Comparison of ENCODE assay signal across 12 mouse cellular contexts in the genomic region with DNA sequence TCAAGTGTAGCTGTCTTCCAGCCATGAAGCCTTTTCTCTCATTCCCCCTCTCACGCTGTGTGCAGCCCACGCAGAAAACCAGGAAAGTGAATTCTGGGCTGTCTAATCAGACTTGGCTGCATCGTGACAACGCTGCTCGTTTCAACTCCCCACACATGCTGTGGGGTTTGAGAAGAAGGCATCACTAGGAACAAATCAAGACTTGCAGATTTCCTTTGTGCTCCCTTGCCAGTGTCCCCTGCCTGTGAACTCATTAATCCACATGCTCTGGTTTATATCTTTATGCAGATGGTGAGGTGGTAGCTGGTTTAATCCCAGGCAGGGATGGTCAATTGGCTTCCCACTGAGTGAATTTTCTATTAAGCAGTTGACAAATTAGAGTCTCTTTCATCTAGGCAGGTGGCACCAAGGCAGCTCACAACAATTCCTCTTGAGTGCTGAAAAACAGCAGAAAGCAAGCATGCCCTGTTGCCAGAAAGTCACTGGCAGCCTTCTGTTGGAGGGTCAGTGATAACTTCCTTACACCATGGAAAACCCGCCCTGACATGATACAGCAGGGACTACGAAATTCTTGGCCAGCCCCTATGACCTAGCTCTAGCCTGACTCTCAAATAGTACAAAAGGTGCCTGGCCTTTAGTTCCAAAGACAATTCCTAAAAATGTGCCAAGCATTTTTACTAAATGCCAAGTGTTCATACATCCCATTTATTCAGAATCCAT. TPM values are rescaled to one million over a fixed set of nuclear protein-coding genes. Genes with fewer than 3 reads are reported as not detected.
DNase-seq lines count a peak whose midpoint lies in the region; ATAC-seq lines count a peak whose summit lies in the region.
"Had no signal": no experiment of that assay in that cellular context is flagged by ENCODE, and none has a peak within 500 bp of the region (broad histone marks: within the 10 kb centered on the region; RNA-seq: fewer than 3 reads in every experiment).

No protein-coding gene starts in this region.

- no peak overlapping the region for H3K4me2 ChIP-seq in neural tube, embryonic 11.5 days (ENCODE audit: low read depth)
- no peak overlapping the region for H3K4me2 ChIP-seq in liver, embryonic 11.5 days
- H3K4me2 ChIP-seq in liver, embryonic 12.5 days, result no peak overlapping the region

- no peak overlapping the region for H3K27ac ChIP-seq in neural tube, embryonic 11.5 days (ENCODE audit: low read depth, low read length)
- no peak overlapping the region for H3K27ac ChIP-seq in liver, embryonic 11.5 days (ENCODE audit: low read depth, low read length)
- H3K27ac ChIP-seq in liver, embryonic 12.5 days, result no peak overlapping the region
- H3K27ac ChIP-seq: embryonic facial prominence, embryonic 15.5 days; liver, embryonic 14.5 days had no signal

- no peak for ATAC-seq in neural tube, embryonic 11.5 days (ENCODE audit: insufficient read depth, low FRiP score, low TSS enrichment)
- ATAC-seq in liver, embryonic 11.5 days (replicated peaks; ENCODE audit: low FRiP score), result no peak
- no peak for ATAC-seq in liver, embryonic 12.5 days

- H3K36me3 ChIP-seq in neural tube, embryonic 11.5 days (ENCODE audit: control insufficient read depth, insufficient read depth, low read length), result no peaks in the 10 kb centered on the region
- H3K36me3 ChIP-seq in liver, embryonic 11.5 days (ENCODE audit: control insufficient read depth, insufficient read depth, low read length), result no peaks in the 10 kb centered on the region
- no peaks in the 10 kb centered on the region for H3K36me3 ChIP-seq in liver, embryonic 12.5 days
- H3K36me3 ChIP-seq: embryonic facial prominence, embryonic 15.5 days had no signal

- no peaks in the 10 kb centered on the region for H3K9me3 ChIP-seq in neural tube, embryonic 11.5 days (ENCODE audit: control insufficient read depth, low read length)
- no peaks in the 10 kb centered on the region for H3K9me3 ChIP-seq in liver, embryonic 11.5 days (ENCODE audit: control insufficient read depth, low read length)
- no peaks in the 10 kb centered on the region for H3K9me3 ChIP-seq in liver, embryonic 12.5 days (replicated peaks)
- H3K9me3 ChIP-seq: embryonic facial prominence, embryonic 15.5 days had no signal

- no peaks in the 10 kb centered on the region for H3K27me3 ChIP-seq in neural tube, embryonic 11.5 days (ENCODE audit: control insufficient read depth, insufficient read depth, low read length)
- H3K27me3 ChIP-seq in liver, embryonic 11.5 days (replicated peaks; ENCODE audit: control insufficient read depth, insufficient read depth, low read length), result no peaks in the 10 kb centered on the region; the same call in 1 of the 2 replicates
- 0 out of 2 replicates have a peak, but pooled peaks cover 6% of the 10 kb centered on the region for H3K27me3 ChIP-seq in liver, embryonic 12.5 days (replicated peaks)

- H3K9ac ChIP-seq in neural tube, embryonic 11.5 days (ENCODE audit: low read length), result no peak overlapping the region
- no peak overlapping the region for H3K9ac ChIP-seq in liver, embryonic 11.5 days (ENCODE audit: low read depth, low read length)
- H3K9ac ChIP-seq in liver, embryonic 12.5 days, result no peak overlapping the region
- H3K9ac ChIP-seq: embryonic facial prominence, embryonic 15.5 days; liver, embryonic 14.5 days had no signal

- no peaks in the 10 kb centered on the region for H3K4me1 ChIP-seq in neural tube, embryonic 11.5 days (ENCODE audit: control insufficient read depth, insufficient read depth, low read length)
- no peaks in the 10 kb centered on the region for H3K4me1 ChIP-seq in liver, embryonic 11.5 days (replicated peaks; ENCODE audit: control insufficient read depth, insufficient read depth, low read length)
- H3K4me1 ChIP-seq in liver, embryonic 12.5 days, result no peaks in the 10 kb centered on the region
- H3K4me1 ChIP-seq: embryonic facial prominence, embryonic 15.5 days had no signal

- peak; percentile 11 for DNase-seq in neural tube, embryonic 11.5 days (ENCODE audit: low spot score)
- no peak for DNase-seq in neural tube, embryonic 10.5 days (ENCODE audit: extremely low spot score, low spot score)
- peak; percentile 6 for DNase-seq in forelimb bud, embryonic 11.5 days (ENCODE audit: low read depth, low spot score)
- peak; percentile 49 to 54 for DNase-seq in left cerebral cortex, postnatal 14 days (ENCODE audit: low spot score in 2 of 2)
- peak; percentile 7 for DNase-seq in right cerebral cortex, postnatal 4 days
- DNase-seq in liver, embryonic 11.5 days (ENCODE audit: low spot score), result no peak
- no peak for DNase-seq in yolk sac, embryonic 10.5 days (ENCODE audit: low spot score)
- DNase-seq: heart, postnatal 4 days had no signal

- WGBS in neural tube, embryonic 11.5 days, result 39% methylated on average over 7 of the region's 7 CpGs
- 43% methylated on average over 7 of the region's 7 CpGs for WGBS in liver, embryonic 11.5 days
- WGBS in liver, embryonic 12.5 days (ENCODE audit: insufficient replicate concordance), result 38% methylated on average over 7 of the region's 7 CpGs

- H3K4me3 ChIP-seq in neural tube, embryonic 11.5 days (ENCODE audit: low read depth, low read length), result no peak overlapping the region
- no peak overlapping the region for H3K4me3 ChIP-seq in liver, embryonic 11.5 days (ENCODE audit: low read depth, low read length)
- H3K4me3 ChIP-seq in liver, embryonic 12.5 days, result no peak overlapping the region
- H3K4me3 ChIP-seq: embryonic facial prominence, embryonic 15.5 days; myocyte had no signal

- intact Hi-C loops in left cerebral cortex, postnatal 14 days (cut with DNase I), result loop anchor here (5.0 to 10.0 kb wide), 2 partner anchors 56 to 1192 kb away; no protein-coding TSS in a partner anchor

RNA-seq across cellular contexts. Expression of a gene that starts 32.1 kb away (rescaled TPM):
- 1.1 and 2.1 TPM in 2 replicates for polyA plus RNA-seq in neural tube, embryonic 11.5 days (2014; fragmentation: Nextera tagmentation; extraction: Ambion mirVana)
- not detected for total RNA-seq in left cerebral cortex, postnatal 14 days (2021)
- 0.79 and 3.7 TPM in 2 replicates for polyA plus RNA-seq in liver, embryonic 11.5 days (2014; fragmentation: Nextera tagmentation; extraction: Ambion mirVana)
- polyA plus RNA-seq in liver, embryonic 12.5 days (2016; fragmentation: Nextera tagmentation; extraction: Ambion mirVana), result 0.41 and 0.47 TPM in 2 replicates
- polyA plus RNA-seq: liver, embryonic 14.5 days had no signal

Comparison
In these comparisons a context has a peak if more than half of its experiments do, and no peak if none do; other contexts are left out.
1. DNase-seq: peak in neural tube, embryonic 11.5 days (single experiment), forelimb bud, embryonic 11.5 days (single experiment), left cerebral cortex, postnatal 14 days (2 of 2) and right cerebral cortex, postnatal 4 days (single experiment); none in neural tube, embryonic 10.5 days (single experiment), liver, embryonic 11.5 days (single experiment) and yolk sac, embryonic 10.5 days (single experiment).